13 mouse cellular contexts compared by ENCODE assay signal in genomic region chr7:96013008-96013407, GRCm38 (mm10).
DNase-seq lines count a peak whose midpoint lies in the region.
"Had no signal": no experiment of that assay in that cellular context is flagged by ENCODE, and none has a peak within 500 bp of the region (broad histone marks: within the 10 kb centered on the region; RNA-seq: fewer than 3 reads in every experiment).

No protein-coding gene starts in this region.

- peak; percentile 8 for DNase-seq in layer of hippocampus, adult 11-12 months (ENCODE audit: low spot score)
- DNase-seq in layer of hippocampus, adult 9-10 months (ENCODE audit: low spot score), result no peak
- peak; percentile 3 to 21 for DNase-seq in left cerebral cortex, adult 8-10 months (ENCODE audit: low spot score in 2 of 2)
- no peak for DNase-seq in left cerebral cortex, postnatal 4 days
- DNase-seq in right cerebral cortex, postnatal 36 days (ENCODE audit: low spot score in 2 of 2), result peak; percentile 3 to 9
- no peak for DNase-seq in right cerebral cortex, postnatal 25 days
- no peak for DNase-seq in spleen, postnatal 10 days (ENCODE audit: low spot score in 2 of 2)
- DNase-seq: adrenal gland, postnatal 10 days; cerebellum, adult 11-12 months; cerebellum, adult 9-10 months; cerebellum, postnatal 25 days; gastrocnemius, adult 2 months; gastrocnemius, postnatal 25 days had no signal

- intact Hi-C loops in left cerebral cortex, postnatal 4 days (cut with DNase I), result no loop called here

Comparison
In these comparisons a context has a peak if more than half of its experiments do, and no peak if none do; other contexts are left out.
1. DNase-seq: peak in layer of hippocampus, adult 11-12 months (single experiment), left cerebral cortex, adult 8-10 months (2 of 2) and right cerebral cortex, postnatal 36 days (2 of 2); none in layer of hippocampus, adult 9-10 months (single experiment), left cerebral cortex, postnatal 4 days (single experiment), right cerebral cortex, postnatal 25 days (single experiment) and spleen, postnatal 10 days (0 of 2).